Mouse (Mus musculus): Measurements from ENCODE around the gene Lipn. TPM values are rescaled to one million over a fixed set of nuclear protein-coding genes. Genes with fewer than 3 reads are reported as not detected.

Lipn gene
- total and polyA plus RNA-seq, 3 experiments = not detected

DNA sequence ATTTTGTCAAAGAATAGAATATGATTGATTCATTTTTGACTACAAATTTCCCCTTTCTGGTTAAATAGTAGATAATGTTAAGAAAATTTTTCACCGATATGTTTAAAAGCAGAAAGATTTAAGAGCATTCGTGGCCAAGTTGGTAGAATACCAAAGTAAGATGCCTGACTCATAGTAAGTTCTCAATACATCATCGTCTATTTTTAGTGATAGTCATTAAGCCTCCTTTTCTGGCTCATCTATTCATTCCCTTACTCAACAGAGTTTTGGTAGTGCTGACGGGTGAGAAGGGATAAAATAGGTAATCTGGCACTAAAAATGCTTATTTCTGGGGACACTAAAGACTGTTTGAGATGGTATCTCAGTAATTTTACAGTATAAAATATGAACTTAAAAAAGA, 3.1 kb upstream of the Lipn start:
- H3K4me3 ChIP-seq (ENCODE audit: control insufficient read depth in 1 of 2, insufficient read depth in 1 of 2, low read depth in 2 of 2, low read length in 2 of 2) = no peak overlapping the region

DNA sequence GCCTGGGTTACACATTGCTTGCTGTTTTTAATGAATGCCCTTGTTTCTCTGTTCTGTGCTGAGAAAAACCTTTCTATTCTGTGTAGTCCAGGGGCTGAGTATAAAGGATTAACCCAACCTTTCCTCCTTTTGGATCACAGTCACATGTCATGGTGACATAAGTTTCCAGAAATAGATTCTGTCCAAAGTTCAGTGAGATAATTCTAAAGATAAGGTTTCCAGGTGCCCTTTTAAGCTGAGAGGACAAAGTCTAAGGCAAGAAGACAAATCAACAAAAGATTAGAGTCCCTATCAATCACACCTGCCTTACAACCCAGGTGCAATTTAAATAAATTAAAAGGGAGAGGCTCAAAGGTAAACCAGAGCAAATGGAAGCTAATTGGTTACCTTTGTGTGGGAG, 7.1 kb downstream of the Lipn start:
- H3K9me3 ChIP-seq (replicated peaks; ENCODE audit: insufficient read depth, low read length) = no peaks in the 10 kb centered on the region
- H3K36me3 ChIP-seq (ENCODE audit: control insufficient read depth in 1 of 2, insufficient read depth in 2 of 2, low read length in 2 of 2) = no peaks in the 10 kb centered on the region
- no peak for DNase-seq (ENCODE audit: low read depth, low spot score)
- H3K27me3 ChIP-seq (ENCODE audit: control insufficient read depth in 1 of 2, insufficient read depth in 2 of 2, low read length in 2 of 2) = no peaks in the 10 kb centered on the region; a peak in 1 of 4 replicates
- H3K4me3 ChIP-seq (ENCODE audit: control insufficient read depth in 1 of 2, insufficient read depth in 1 of 2, low read depth in 2 of 2, low read length in 2 of 2) = no peak overlapping the region
- no peak overlapping the region for H3K9ac ChIP-seq (ENCODE audit: control insufficient read depth, low read depth, low read length, poor library complexity, severe bottlenecking)
- H3K79me2 ChIP-seq (ENCODE audit: control insufficient read depth, insufficient read depth, low read length, poor library complexity) = no peaks in the 10 kb centered on the region
- TF ChIP-seq ETS1 (IDR thresholded peaks at IDR 0.05; ENCODE audit: low read depth, low read length) (no peak), EP300 (IDR thresholded peaks at IDR 0.05; ENCODE audit: low read depth in 1 of 2, low read length in 2 of 2) (no peak), MYC (IDR thresholded peaks at IDR 0.05; ENCODE audit: low read depth, low read length) (no peak), ZMIZ1 (IDR thresholded peaks at IDR 0.05; ENCODE audit: low read depth, low read length) (no peak), GABPA (IDR thresholded peaks at IDR 0.05; ENCODE audit: low read depth, low read length) (no peak), POLR2A (IDR thresholded peaks at IDR 0.05; ENCODE audit: control insufficient read depth in 1 of 2, insufficient read depth in 1 of 2, low read depth in 1 of 2, low read length in 2 of 2, poor library complexity in 1 of 2) (no peak), NELFE (IDR thresholded peaks at IDR 0.05; ENCODE audit: low read depth, low read length) (no peak), RCOR1 (IDR thresholded peaks at IDR 0.05; ENCODE audit: low read depth, low read length) (no peak), E2F4 (IDR thresholded peaks at IDR 0.05; ENCODE audit: borderline replicate concordance, low read depth, low read length) (no peak), POLR2AphosphoS2 (IDR thresholded peaks at IDR 0.05; ENCODE audit: low read length) (no peak), TBP (IDR thresholded peaks at IDR 0.05; ENCODE audit: low read depth, low read length) (no peak), MAFK (IDR thresholded peaks at IDR 0.05; ENCODE audit: borderline replicate concordance, low read depth, low read length) (no peak), USF1 (IDR thresholded peaks at IDR 0.05; ENCODE audit: low read depth, low read length) (no peak), GATA1 (IDR thresholded peaks at IDR 0.05; ENCODE audit: low read depth, low read length) (no peak), CTCF (IDR thresholded peaks at IDR 0.05 in 2 of 3, conservative IDR thresholded peaks at IDR 0.05 in 1 of 3; ENCODE audit: control insufficient read depth in 1 of 3, insufficient read depth in 1 of 3, low read depth in 2 of 3, low read length in 3 of 3, poor library complexity in 1 of 3, severe bottlenecking in 1 of 3) (no peak), MAZ (IDR thresholded peaks at IDR 0.05; ENCODE audit: low read depth, low read length) (no peak), MAX (IDR thresholded peaks at IDR 0.05; ENCODE audit: low read length) (no peak), JUND (IDR thresholded peaks at IDR 0.05; ENCODE audit: low read depth, low read length) (no peak), MEF2A (IDR thresholded peaks at IDR 0.05; ENCODE audit: extremely low read depth, insufficient replicate concordance, low read depth, low read length, poor library complexity, severe bottlenecking) (no peak)
- H3K4me1 ChIP-seq (ENCODE audit: control insufficient read depth in 1 of 2, insufficient read depth in 2 of 2, low read length in 2 of 2) = no peaks in the 10 kb centered on the region
- H3K27ac ChIP-seq (ENCODE audit: control insufficient read depth, low read depth, low read length) = no peak overlapping the region

More for the DNA sequence above, 3.1 kb upstream of the Lipn start:
- no peak for DNase-seq (ENCODE audit: low read depth, low spot score)
- no peaks in the 10 kb centered on the region for H3K79me2 ChIP-seq (ENCODE audit: control insufficient read depth, insufficient read depth, low read length, poor library complexity)
- no peak overlapping the region for H3K9ac ChIP-seq (ENCODE audit: control insufficient read depth, low read depth, low read length, poor library complexity, severe bottlenecking)
- H3K4me1 ChIP-seq (ENCODE audit: control insufficient read depth in 1 of 2, insufficient read depth in 2 of 2, low read length in 2 of 2) = no peaks in the 10 kb centered on the region
- no peaks in the 10 kb centered on the region for H3K9me3 ChIP-seq (replicated peaks; ENCODE audit: insufficient read depth, low read length)
- no peak overlapping the region for H3K27ac ChIP-seq (ENCODE audit: control insufficient read depth, low read depth, low read length)
- TF ChIP-seq SMC3 (IDR thresholded peaks at IDR 0.05; ENCODE audit: low read depth, low read length) (no peak), CHD2 (IDR thresholded peaks at IDR 0.05; ENCODE audit: low read length) (no peak), BHLHE40 (IDR thresholded peaks at IDR 0.05; ENCODE audit: borderline replicate concordance, low read depth, low read length) (no peak), POLR2AphosphoS5 (IDR thresholded peaks at IDR 0.05; ENCODE audit: borderline replicate concordance, low read depth, low read length) (no peak), GABPA (IDR thresholded peaks at IDR 0.05; ENCODE audit: low read depth, low read length) (no peak), TAL1 (IDR thresholded peaks at IDR 0.05; ENCODE audit: low read length) (no peak), MAX (IDR thresholded peaks at IDR 0.05; ENCODE audit: low read length) (no peak), CHD1 (IDR thresholded peaks at IDR 0.05; ENCODE audit: low read depth, low read length) (no peak), NELFE (IDR thresholded peaks at IDR 0.05; ENCODE audit: low read depth, low read length) (no peak), ZC3H11A (IDR thresholded peaks at IDR 0.05; ENCODE audit: low read depth, low read length) (no peak), JUND (IDR thresholded peaks at IDR 0.05; ENCODE audit: low read depth, low read length) (no peak), E2F4 (IDR thresholded peaks at IDR 0.05; ENCODE audit: borderline replicate concordance, low read depth, low read length) (no peak), CTCF (IDR thresholded peaks at IDR 0.05 in 2 of 3, conservative IDR thresholded peaks at IDR 0.05 in 1 of 3; ENCODE audit: control insufficient read depth in 1 of 3, insufficient read depth in 1 of 3, low read depth in 2 of 3, low read length in 3 of 3, poor library complexity in 1 of 3, severe bottlenecking in 1 of 3) (no peak), MAZ (IDR thresholded peaks at IDR 0.05; ENCODE audit: low read depth, low read length) (no peak), ZKSCAN1 (IDR thresholded peaks at IDR 0.05; ENCODE audit: low read depth, low read length) (no peak), RCOR1 (IDR thresholded peaks at IDR 0.05; ENCODE audit: low read depth, low read length) (no peak), ZNF384 (IDR thresholded peaks at IDR 0.05; ENCODE audit: low read depth, low read length) (no peak), ELF1 (IDR thresholded peaks at IDR 0.05; ENCODE audit: low read depth, low read length) (no peak)
- no peaks in the 10 kb centered on the region for H3K27me3 ChIP-seq (ENCODE audit: control insufficient read depth in 1 of 2, insufficient read depth in 2 of 2, low read length in 2 of 2)
- 0 out of 4 replicates have a peak, but pooled peaks cover 0 to 2% of the 10 kb centered on the region in 2 experiments for H3K36me3 ChIP-seq (ENCODE audit: control insufficient read depth in 1 of 2, insufficient read depth in 2 of 2, low read length in 2 of 2)

All from MEL (cell line).